Mouse (Mus musculus) limb, embryonic 14.5 days (tissue): ENCODE results near the gene Srarp. TPM values are rescaled to one million over a fixed set of nuclear protein-coding genes. Genes with fewer than 3 reads are reported as not detected.

Source experiments
- ATAC-seq: fragments of 200-750 bp; cut with Nextera tagmentation; 2 replicates; pipeline ENCODE4 v1.8.0; 2017; ENCODE audit warnings: low read depth, moderate number of reproducible peaks, moderate TSS enrichment; ENCODE audit not compliant: low FRiP score
- DNase-seq: peaks from one replicate; pipeline ENCODE4 v3.0.0-alpha.2; 2015; ENCODE audit warnings: low spot score
- H3K27ac ChIP-seq: fragments of 300-500 bp; sonication (generic); replicated peaks from 2 replicates; pipeline ENCODE4 v1.5.1; 2014; ENCODE audit warnings: low read depth, mild to moderate bottlenecking, low read length, moderate library complexity, mixed read lengths
- H3K27me3 ChIP-seq: fragments of 300-500 bp; sonication (generic); 2 replicates; pipeline ENCODE4 v1.6.1; 2014; ENCODE audit warnings: low read length, mixed read lengths; ENCODE audit not compliant: control insufficient read depth, insufficient read depth
- H3K36me3 ChIP-seq: fragments of 300-500 bp; sonication (generic); 2 replicates; pipeline ENCODE4 v1.6.1; 2014; ENCODE audit warnings: mild to moderate bottlenecking, low read length, moderate library complexity, mixed read lengths; ENCODE audit not compliant: control insufficient read depth, insufficient read depth
- H3K4me1 ChIP-seq: fragments of 300-500 bp; sonication (generic); 2 replicates; pipeline ENCODE4 v1.6.1; 2014; ENCODE audit warnings: antibody characterized with exemption, low read length, mixed read lengths; ENCODE audit not compliant: control insufficient read depth, insufficient read depth
- H3K4me2 ChIP-seq: fragments of 300-500 bp; sonication (generic); replicated peaks from 2 replicates; pipeline ENCODE4 v1.6.1; 2014; ENCODE audit warnings: low read depth, mild to moderate bottlenecking, low read length, moderate library complexity; ENCODE audit not compliant: severe bottlenecking
- H3K4me3 ChIP-seq: fragments of 300-500 bp; sonication (generic); replicated peaks from 2 replicates; pipeline ENCODE4 v1.5.1; 2014; ENCODE audit warnings: low read length
- H3K9ac ChIP-seq: fragments of 300-500 bp; sonication (generic); 2 replicates; pipeline ENCODE4 v1.6.1; 2014; ENCODE audit warnings: mild to moderate bottlenecking, low read depth, low read length, moderate library complexity; ENCODE audit not compliant: severe bottlenecking
- H3K9me3 ChIP-seq: fragments of 300-500 bp; sonication (generic); 2 replicates; pipeline ENCODE4 v1.6.1; 2016; ENCODE audit warnings: low read length; ENCODE audit not compliant: control insufficient read depth
- POLR2A ChIP-seq: fragments of 200-500 bp; IDR thresholded peaks from 2 replicates; pipeline ENCODE4 v1.8.0; 2012; ENCODE audit warnings: inconsistent platforms, mild to moderate bottlenecking, moderate library complexity, borderline replicate concordance; ENCODE audit not compliant: insufficient read depth, insufficient read length; ENCODE audit errors: extremely low read depth
- WGBS: fragments of 180-500 bp; shearing (Covaris S2); extraction: QIAGEN DNeasy Blood & Tissue Kit; methylation state at CpG from one replicate; pipeline ENCODE4 v1.1.7; 2014; 5-methylcytosine and 5-hydroxymethylcytosine counted together
- polyA plus RNA-seq, 2 experiments: library from polyadenylated mRNA; depleted of rRNA in 1 of 2; stranded (reverse) in 1 of 2; unstranded in 1 of 2; fragments of >200 nt; fragmentation: Nextera tagmentation in 1 of 2; extraction: Ambion mirVana in 1 of 2; gene quantifications; 2 replicates each; pipeline versions ENCODE4 v1.2.1 to v1.2.3; 2012 to 2014

Gene Srarp
- polyA plus RNA-seq, 2 experiments = not detected

DNA sequence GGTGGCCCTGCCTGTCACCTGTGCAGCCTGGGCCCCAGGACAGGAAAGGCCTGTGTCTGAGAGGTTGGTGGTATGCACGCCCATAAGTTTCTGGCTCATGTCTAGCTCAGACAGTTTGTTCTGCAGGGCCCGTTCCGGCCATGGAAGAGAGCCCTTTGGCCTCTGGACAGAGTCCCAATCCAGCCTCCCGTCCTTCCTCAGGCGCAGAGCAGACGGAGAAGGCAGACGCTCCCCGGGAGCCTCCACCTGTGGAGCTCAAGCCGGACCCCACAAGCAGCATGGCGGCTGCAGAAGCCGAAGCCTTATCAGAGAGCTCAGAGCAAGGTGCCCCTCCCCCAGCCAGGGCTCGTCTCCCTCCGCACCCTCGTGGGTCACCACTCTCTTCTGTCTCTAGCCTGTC is 27.6 kb upstream of the Srarp start:
- Histone ChIP-seq H3K4me3 (no peak overlapping the region), H3K9me3 (no peaks in the 10 kb centered on the region), H3K36me3 (peaks cover 85% of the 10 kb centered on the region), H3K9ac (no peak overlapping the region), H3K4me2 (no peak overlapping the region), H3K27ac (no peak overlapping the region), H3K27me3 (no peaks in the 10 kb centered on the region), H3K4me1 (no peaks in the 10 kb centered on the region)
- DNase-seq = no peak
- ATAC-seq = no peak
- WGBS = 88% methylated on average over 13 of the region's 14 CpGs
- TF ChIP-seq POLR2A = no peak

DNA sequence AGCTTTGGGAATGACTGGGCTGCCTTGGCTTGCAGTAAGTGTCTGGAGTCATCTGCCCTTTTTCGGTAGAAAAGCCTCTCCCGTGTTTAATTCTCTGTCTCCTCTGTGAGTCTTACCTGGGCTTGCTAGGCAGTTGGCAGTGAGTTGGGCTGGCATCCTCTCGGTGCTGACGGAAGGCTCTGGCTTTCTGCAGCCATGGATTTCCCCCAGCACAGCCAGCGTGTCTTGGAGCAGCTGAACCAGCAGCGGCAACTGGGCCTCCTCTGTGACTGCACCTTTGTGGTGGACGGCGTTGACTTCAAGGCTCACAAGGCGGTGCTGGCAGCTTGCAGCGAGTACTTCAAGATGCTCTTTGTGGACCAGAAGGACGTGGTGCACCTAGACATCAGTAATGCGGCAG is 25.7 kb upstream of the Srarp start:
- Histone ChIP-seq H3K9ac (no peak overlapping the region), H3K9me3 (no peaks in the 10 kb centered on the region), H3K4me2 (no peak overlapping the region), H3K27me3 (no peaks in the 10 kb centered on the region), H3K27ac (no peak overlapping the region), H3K4me1 (0 out of 2 replicates have a peak, but pooled peaks cover 4% of the 10 kb centered on the region), H3K4me3 (no peak overlapping the region), H3K36me3 (peaks cover 67% of the 10 kb centered on the region)
- DNase-seq (no peak), ATAC-seq (no peak)
- no peak for TF ChIP-seq POLR2A
- WGBS = 93% methylated on average over 12 of the region's 12 CpGs

DNA sequence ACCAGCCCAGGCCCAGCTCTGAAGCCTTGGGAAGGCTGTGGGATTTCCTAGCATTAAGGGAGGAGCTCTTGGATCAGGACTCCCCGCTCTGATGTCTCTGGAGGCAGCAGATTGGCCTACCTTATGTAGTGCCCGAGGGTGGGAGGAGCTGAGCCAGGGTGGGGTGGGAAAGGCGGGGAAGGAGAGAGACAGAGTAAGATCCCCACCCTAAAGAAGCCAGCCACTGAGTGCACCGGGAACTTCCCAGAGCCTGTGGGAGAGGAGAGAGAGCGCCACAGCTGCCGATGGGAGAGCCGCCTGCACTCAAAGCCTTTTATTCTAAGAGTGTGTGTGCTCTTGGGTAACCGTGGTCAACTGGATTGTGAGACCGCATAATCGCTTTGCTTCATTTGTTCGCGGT is 25.2 kb upstream of the Srarp start:
- ATAC-seq = no peak
- peaks cover 65% of the 10 kb centered on the region for H3K36me3 ChIP-seq
- H3K9ac ChIP-seq = no peak overlapping the region
- no peak overlapping the region for H3K4me3 ChIP-seq
- no peak for DNase-seq
- 0 out of 2 replicates have a peak, but pooled peaks cover 4% of the 10 kb centered on the region for H3K4me1 ChIP-seq
- 68% methylated on average over 12 of the region's 12 CpGs for WGBS
- no peaks in the 10 kb centered on the region for H3K9me3 ChIP-seq
- H3K4me2 ChIP-seq = no peak overlapping the region
- H3K27me3 ChIP-seq = no peaks in the 10 kb centered on the region
- no peak for TF ChIP-seq POLR2A
- no peak overlapping the region for H3K27ac ChIP-seq

DNA sequence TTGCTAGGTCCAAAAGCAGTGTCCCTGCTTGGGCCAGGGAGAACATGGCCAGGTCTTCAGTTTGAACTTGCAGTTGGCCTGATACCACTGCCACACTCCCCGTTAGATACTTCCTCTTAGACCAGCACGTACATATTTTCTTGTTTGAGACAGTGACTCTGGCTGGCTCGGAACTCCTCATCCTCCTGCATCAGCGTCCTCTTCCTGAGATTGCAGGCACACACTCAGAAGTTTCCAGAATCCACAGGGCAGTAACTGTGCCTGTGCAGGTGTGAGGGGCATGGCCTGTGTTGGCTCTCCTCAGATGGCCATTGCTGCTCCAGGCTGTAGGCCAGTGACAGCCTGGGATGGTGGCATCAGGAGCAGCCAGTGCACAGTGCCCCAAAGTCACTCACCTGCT is 24.6 kb upstream of the Srarp start:
- DNase-seq (no peak), ATAC-seq (no peak)
- no peaks in the 10 kb centered on the region for H3K9me3 ChIP-seq
- H3K9ac ChIP-seq = no peak overlapping the region
- TF ChIP-seq POLR2A = no peak
- H3K36me3 ChIP-seq = peaks cover 59% of the 10 kb centered on the region
- no peak overlapping the region for H3K4me2 ChIP-seq
- H3K4me3 ChIP-seq = no peak overlapping the region
- no peak overlapping the region for H3K27ac ChIP-seq
- WGBS = 92% methylated on average over 4 of the region's 4 CpGs
- H3K4me1 ChIP-seq = 0 out of 2 replicates have a peak, but pooled peaks cover 4% of the 10 kb centered on the region
- H3K27me3 ChIP-seq = no peaks in the 10 kb centered on the region

DNA sequence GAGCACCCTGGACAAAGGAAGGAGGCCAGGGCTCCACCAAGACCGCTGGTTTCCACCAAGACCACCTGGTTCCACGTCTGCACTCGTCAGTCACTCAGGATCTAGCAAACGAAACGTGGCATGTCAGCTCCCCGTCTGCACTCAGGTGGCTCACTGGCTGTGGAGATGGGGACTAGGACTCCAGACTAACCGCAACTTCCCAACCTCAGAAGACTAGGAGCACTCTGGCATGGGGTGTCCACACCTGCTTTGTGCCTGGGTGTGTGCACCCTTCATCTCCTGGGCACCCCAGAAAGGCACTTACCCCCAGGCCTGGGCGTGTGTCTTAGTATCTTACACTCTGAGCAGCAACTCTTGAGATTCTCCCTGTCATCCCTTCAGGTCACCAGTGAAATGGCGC is 23.9 kb upstream of the Srarp start:
- Histone ChIP-seq H3K9ac (no peak overlapping the region), H3K4me1 (0 out of 2 replicates have a peak, but pooled peaks cover 4% of the 10 kb centered on the region), H3K36me3 (peaks cover 52% of the 10 kb centered on the region), H3K4me3 (no peak overlapping the region), H3K27ac (no peak overlapping the region), H3K27me3 (no peaks in the 10 kb centered on the region), H3K9me3 (no peaks in the 10 kb centered on the region), H3K4me2 (no peak overlapping the region)
- no peak for TF ChIP-seq POLR2A
- no peak for DNase-seq
- 81% methylated on average over 9 of the region's 9 CpGs for WGBS
- no peak for ATAC-seq

DNA sequence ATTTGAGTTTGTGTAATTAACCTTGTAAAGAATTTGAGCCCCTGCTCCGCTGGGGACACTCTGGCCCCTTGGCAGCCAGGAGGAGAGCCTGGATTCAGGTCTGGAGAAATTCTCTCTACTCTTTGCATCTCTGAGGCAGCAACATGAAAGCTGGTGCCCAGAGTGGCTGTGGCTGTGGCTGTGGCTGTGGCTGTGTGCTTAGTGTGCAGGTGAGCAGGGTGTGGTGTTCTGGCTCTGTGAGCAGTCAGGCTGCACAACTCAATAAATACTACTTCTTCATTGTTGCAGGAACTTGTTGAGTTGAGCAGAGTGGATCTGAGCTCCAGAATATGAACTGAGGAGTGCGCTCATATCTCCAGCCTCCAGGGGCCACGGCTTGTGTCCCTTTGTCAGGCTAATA is 23.0 kb upstream of the Srarp start:
- ATAC-seq (no peak), DNase-seq (no peak)
- WGBS = 67% methylated on average over 3 of the region's 3 CpGs
- H3K4me2 ChIP-seq = no peak overlapping the region
- peaks cover 43% of the 10 kb centered on the region for H3K36me3 ChIP-seq
- H3K9ac ChIP-seq = no peak overlapping the region
- no peak overlapping the region; the same call in 1 of the 2 replicates for H3K27ac ChIP-seq
- H3K27me3 ChIP-seq = no peaks in the 10 kb centered on the region
- 0 out of 2 replicates have a peak, but pooled peaks cover 4% of the 10 kb centered on the region for H3K4me1 ChIP-seq
- H3K9me3 ChIP-seq = no peaks in the 10 kb centered on the region
- H3K4me3 ChIP-seq = no peak overlapping the region
- no peak for TF ChIP-seq POLR2A
